Mouse (Mus musculus): ENCODE data around the gene Ntn3. TPM values are rescaled to one million over a fixed set of nuclear protein-coding genes. Genes with fewer than 3 reads are reported as not detected.

Gene Ntn3
- total RNA-seq, 2 experiments from 2014 or later = 8.1 to 8.5 TPM

DNA sequence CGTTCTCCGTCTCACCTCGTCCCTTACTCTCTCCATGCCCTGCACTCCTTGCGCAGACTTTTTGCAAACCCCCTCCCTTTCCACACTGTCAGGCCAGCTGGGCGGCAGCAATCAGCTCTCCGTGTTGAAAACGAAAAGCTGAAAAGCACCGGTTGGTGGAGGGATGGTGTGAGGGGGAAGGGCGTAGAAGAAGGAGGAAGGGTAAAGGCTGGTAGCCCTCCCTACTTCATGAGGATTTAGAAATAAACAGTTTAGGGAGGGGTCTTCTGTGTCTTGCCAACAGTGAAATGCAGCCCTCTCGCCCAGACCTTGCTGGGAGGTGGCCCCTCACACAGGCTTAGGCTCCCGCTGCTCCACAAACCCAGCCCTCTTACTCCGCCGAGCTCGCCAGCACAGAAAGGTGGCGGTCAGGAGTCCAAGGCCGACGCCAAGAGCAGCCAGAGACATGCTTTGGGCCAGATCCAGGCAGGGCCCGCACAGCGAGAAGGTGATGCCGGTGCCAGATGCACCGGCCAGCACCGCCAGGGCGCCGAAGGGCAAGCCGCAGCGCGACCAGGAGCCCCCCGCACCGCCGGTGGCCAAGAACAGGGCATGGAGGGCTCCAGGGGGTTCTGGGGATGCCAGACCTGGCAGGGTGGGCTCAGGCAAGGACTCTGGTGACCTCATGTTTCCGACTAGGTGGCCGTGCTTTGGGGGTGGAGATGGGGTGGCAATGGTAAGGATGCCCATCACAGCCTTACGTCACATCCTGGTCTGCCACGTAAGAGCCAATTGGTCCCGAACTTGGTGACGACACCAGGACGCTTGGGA, 2.5 kb upstream of the Ntn3 start:
- DNase-seq (ENCODE audit: low spot score in 2 of 2) = peak; percentile 87 to 90

DNA sequence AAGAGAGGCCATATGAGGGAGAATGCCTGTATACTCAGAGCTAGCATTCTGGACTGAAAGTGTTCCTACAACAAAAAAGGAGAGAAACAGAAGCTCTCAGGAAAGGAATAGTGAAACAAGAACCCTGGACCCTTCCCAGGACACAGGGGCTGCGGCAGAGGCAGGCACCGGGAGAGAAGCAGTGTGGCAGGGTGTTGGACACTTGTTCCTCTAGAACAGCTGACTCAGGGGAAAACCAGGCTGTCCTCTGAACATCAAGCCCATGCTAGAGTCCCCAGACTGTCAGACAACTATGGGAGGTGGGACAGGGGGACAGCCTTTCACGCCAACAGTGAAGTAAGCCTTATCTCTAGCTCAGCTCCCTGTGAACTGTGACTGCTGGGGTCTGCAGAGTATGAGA, 1.3 kb upstream of the Ntn3 start:
- no peak for DNase-seq (ENCODE audit: low spot score in 2 of 2)

DNA sequence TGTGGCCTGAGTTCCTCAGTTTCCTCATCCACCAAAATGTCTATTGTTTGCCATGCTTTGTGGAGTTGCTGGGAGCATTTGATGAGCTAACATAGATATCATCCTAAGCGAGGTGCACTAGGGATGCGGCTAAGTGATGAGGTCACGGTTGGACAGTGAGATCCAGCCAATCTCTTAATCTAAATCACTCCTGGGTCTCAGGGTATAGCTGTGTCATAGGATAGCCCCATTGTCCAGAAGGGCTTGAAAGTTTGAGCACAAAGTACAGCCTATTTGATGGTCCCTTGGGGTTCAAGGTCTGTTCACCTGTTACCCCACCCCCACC, 547 bp upstream of the Ntn3 start:
- DNase-seq (ENCODE audit: low spot score in 2 of 2) = no peak

DNA sequence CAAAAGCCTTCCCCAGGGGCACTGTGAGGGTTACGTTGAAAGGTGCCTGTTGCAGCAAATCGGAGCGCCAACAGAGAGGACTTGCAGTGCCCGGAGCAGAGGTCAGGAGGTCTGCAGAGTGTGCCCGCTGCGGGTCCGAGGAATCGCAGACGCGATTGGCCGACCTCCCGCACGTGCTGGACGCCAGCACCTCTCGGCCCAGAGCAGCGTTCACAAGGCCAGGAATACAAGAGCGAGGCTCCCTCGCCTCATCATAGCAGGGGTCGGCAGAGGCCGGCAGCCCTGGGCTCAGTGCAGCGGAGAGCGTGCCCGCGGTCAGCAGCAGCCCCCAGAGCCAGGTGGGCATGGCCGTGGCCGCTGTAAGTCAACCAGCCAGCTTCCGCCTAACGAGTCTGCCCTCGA, 689 bp downstream of the Ntn3 start:
- peak in 1 of 2 experiments; percentile 28 for DNase-seq (ENCODE audit: low spot score in 2 of 2)

DNA sequence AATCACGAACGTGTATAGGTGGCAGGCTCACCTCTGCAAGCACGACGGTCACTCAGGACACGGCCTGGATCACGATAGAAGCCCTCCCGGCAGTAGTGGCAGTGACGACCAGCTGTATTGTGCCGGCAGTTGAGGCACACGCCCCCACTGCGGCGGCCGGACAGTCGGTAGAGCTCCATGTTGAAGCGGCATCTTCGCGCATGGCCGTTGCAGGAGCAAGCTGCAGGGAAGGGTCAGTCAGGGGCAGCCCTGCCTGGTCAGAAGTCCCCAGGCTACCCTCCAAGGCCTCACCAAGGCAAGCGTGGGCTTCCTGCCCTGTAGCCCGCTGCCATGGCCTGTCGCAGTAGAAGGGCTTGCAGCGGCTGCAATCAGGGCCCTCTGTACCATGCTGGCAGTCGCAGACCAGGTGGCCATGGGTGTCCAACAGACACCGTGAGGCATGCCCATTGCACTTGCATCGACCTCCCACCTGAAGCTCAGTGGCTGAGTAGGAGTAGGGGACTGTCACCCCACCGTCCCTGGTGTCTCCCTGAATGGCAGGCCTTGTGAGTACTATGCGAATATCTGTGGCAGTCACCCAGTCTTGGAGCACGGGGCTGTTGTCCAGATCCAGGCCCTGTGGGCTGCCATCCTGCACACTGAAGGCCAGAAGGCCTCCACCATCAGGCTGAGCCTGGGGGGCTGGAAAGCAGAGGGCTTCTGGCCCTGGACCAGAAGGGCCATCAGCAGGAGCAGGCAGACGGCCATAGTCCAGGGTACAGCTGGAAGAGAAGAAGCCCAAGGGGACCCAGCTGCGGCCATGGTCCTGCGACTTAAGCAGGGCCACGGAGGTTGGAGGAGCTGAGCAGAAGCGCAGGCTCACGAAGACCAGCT, 1.3 kb downstream of the Ntn3 start:
- no peak for DNase-seq (ENCODE audit: low spot score in 2 of 2)

DNA sequence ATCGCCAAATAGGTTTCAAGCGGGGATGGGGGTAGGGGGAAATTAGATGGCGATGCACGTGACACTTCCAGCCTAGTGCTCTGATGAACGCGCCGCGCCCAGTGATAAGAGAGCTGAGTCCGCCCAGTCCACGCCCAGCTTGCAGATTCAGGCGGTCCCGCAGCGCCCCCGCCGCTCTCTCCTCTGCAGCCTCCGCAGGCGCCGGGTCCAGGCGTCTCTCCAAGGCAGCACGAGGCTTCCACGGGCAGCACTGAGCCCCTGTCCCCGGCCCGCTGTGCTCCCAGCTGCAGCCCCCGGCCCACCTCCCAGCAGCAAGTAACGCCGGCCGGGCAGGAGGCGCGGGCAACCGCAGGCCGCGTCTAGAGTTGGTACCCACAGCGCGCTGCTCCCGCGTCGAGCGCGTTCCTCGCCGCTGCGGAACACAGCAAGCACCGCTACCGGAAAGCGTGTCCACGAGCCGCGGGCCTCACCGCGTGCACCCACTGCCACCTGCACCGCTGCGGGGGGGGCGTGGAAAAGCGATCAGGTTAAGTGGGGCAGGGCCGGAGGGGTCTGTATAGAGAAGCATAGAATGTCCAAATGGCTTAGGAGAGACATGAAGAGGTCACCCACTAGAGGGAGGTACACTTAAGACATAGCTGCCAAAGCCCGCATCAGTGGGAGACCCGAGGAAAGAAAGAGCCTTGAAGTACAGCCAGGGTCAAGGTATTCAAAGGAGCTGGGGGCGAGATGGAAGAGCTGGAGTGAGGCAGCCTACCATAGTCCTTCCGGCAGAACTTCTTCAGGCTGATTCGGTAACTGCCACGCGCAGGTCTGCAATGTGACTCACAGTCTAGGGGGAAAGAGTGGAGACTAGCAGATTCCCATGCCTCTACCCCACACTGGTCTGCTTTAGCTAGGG, 2.6 kb downstream of the Ntn3 start:
- peak; percentile 71 to 83 for DNase-seq (ENCODE audit: low spot score in 2 of 2)

DNA sequence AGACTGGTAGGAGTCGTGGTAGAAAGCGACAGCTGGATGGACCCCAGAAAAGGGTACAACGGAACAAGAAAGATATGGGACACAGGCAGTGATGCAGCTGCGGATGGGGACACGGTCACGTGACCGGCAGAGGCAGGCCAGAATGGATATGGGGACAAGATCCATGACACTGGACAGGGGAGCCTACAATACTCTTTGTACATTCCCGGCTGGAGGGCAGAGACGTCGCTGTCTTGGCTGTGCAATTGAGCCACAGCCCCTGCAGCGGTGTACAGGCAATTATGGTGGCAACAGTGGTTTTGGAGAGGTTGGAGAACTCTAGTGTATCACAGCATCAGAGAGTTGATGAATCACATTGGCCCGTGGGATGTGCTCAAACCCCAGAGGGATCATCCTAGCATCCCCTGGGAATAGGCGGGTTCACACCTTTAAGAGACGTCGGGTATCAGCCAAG, 3.4 kb downstream of the Ntn3 start:
- DNase-seq (ENCODE audit: low spot score in 2 of 2) = peak in 1 of 2 experiments; percentile 50

DNA sequence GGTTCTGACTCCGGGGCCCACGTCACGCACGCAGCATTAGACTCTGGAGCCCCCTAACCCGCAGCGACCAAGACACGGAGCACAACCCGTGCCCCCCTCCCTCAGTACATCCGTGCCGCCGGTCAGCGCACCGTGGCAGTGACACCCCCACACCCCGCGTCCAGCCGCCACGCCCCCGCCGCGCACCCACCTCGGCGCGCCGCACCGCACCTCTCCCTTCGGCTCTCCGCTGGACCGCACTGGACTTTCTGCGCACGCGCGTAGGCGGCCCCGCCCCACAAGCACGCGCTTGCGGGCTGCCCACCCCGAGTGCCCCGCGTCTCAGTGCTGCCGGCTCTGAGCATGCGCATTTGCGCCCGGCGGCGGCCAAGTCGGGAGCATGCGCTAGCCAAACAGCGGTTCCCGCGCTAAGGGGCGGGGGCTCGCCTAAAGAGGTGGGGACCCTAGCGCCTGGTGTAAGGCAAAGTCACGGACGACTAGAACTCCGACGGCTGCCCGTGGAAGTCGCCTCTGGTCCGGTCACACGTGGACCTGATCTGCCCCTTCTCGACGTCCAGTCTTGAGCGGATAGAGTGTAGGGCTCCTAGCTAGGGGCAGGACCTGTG, 3.9 kb downstream of the Ntn3 start, which contains the start of gene Tbc1d24:
TSS of gene Tbc1d24 (minus strand) at position 279 of the 605 bp plus-strand sequence.
- DNase-seq (ENCODE audit: low spot score in 2 of 2) = peak; percentile 94 to 95

DNA sequence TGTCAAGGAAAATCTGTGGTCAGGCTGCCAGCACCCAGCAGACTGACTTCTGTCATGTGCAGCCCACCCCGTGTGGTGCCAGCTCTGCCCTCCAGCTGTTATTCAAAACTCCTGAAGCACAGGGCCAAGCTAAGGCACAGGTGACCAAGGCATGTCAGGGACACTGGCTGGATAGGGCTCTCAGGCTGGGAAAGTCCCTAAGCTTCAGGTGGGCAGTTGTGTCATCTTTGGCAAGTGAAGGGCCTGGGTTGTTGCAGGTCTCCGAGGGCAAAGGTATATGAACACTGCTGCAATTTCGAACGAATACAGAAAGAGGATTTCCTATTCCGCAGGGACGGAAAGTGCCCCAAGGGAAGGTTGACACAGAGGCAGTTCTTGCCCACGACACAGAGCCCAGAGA, 4.5 kb downstream of the Ntn3 start:
- no peak for DNase-seq (ENCODE audit: low spot score in 2 of 2)

DNA sequence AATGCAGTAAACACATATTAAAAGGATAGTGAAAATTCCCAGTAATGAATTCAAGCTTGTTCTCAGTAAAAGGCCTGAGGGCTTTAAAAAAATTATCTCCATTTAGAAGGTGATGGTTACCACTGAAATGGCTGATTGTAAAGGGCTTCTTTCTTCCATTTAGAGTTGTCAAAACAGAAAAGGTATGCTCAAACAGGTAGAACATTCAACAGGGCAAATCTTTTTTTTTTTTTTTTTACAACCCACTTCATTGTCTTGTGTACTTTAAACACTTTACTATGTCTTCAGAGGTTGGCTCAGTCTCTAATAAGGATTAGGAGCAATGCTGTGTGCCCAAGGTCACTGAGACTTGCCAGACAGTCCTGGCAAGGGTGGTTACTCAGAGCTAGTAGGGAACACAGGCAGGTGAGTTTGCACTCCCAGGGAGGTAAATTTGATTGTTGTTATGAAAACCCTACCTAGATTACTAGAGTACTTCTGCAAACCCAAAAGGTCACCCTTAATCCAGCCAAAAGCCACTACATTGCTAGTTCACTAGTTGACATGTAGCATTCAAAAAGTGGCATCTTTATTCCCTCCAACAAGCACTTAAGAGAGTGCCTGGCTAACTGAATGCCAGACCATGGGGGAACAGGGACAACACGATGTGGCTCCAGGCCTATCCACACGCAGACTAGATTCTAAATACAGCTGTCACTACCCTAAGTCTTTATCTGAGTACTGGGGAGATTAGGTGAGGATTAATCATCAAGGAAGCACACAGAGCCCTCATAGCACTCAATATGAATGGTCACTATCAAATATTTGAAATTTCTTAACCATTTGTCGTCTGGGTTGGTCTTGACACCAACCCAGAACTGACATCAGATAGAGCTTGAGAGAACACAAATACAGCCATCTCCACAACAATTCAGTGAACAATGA, 5.5 kb downstream of the Ntn3 start:
- no peak for DNase-seq (ENCODE audit: low spot score in 2 of 2)

DNA sequence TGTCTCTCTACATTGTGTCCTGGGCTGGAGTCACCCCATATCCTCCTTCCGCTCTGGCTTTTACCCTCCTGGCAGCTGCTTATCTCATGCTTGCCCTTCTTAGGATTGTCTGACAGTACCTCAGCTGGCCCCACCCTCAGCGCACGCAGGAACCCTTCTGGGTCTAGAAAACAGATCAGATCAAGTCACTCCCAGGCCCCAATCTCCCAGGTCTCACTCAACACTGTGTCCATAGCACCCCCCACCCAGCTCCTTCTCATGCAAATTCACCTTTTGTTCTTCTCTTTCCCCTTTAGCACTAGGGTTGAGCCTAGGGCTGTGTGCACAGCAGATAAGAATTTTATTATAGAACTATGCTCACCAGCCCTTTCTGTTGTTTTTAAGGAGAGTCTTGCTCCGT, 6.3 kb downstream of the Ntn3 start:
- DNase-seq (ENCODE audit: low spot score in 2 of 2) = no peak

DNA sequence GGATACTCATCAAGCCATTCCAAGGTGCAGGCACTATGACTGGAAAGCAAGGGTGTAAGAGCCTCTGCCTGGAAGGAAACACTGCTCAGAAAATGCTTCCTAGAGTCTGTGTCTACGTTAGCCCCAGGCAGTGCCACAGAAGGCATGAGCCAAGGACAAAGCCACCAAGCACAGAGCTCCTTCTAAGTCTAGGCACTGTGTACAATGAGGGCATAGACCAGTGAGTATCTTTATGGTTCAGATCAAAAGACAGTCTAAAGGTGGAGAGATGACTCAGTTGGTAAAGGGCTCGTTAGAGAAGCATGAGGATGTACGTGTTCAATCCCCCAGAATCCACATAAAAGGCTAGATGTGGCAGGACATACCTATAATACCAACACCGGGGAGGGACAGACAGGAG, 8.2 kb downstream of the Ntn3 start:
- DNase-seq (ENCODE audit: low spot score in 2 of 2) = no peak

DNA sequence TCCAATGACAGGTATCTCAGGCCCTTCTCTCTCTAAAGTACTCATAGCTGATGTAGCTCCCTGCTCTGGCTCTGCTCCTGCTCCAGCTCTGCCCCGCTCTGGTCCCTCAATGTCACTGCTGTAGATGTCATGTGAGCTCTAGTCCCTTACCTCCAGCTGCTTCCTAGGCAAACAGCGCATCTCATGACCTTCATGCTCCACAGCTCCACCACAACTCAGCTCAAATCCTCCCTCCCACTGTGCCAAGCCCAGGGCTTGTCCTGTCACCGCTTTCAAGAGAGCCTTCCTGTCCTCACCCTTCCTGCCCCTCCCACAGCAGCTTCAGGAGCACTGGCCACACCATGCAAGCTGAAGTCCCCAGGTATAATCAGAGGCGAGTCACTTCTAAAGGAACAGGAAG, 9.6 kb downstream of the Ntn3 start:
- DNase-seq (ENCODE audit: low spot score in 2 of 2) = no peak

DNA sequence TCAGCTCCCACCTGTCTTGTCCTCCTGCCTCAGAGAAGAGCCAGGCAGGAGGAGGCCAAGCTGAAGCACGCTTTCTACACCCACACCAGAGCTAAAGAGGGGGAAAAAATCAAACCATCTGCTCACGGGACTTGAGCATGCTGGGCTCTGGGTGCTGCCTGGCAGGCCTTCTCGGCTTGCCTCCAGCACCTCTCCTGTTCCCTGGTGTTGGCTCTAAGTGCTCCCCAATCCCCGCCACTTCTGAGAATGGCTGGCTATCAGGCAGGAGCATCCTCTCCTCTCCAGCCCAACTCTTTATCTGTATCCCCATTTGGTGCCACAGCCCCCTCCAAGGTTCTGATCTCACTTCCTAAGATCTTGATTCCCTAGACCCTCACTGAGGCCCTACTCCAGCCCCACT, 10.1 kb downstream of the Ntn3 start:
- peak; percentile 70 to 81 for DNase-seq (ENCODE audit: low spot score in 2 of 2)

DNA sequence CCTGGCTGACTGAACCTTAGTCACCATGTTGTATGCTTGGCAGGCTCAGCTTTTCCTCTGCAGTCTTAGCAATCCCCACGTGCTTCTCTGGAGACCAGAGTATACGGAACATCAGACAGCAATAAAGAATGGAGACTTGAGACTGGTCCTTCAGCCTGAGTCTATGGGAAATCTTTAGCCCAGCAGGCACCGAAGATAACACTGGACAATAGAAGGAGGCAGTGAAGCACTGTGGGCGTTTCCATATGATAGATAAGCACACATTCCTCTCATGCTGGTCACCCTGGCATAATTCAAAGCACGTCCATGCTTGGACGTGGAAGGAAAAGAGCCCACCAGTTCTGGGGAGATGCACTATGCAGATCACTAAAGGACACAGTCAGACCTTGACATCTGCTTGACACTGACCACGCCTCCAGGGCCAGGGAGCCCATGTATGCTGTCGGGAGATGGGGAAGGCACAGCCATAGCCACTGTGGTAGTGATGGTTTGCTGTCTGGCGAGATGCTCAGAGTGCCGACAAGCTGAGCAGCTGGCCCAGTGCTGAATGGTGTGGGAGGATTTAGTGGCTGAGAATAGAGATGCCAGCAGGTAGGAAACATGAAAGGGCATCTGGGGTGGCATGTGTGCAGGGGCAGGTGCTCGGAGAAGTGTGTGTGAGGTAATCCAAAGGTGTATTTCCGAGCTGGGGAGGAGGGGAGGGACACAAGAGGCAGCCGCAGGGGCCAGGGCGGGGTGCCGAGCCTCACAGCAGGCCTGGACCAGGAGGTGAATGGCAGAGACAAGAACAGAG, 12.1 kb downstream of the Ntn3 start:
- DNase-seq (ENCODE audit: low spot score in 2 of 2) = peak; percentile 37 to 49

DNA sequence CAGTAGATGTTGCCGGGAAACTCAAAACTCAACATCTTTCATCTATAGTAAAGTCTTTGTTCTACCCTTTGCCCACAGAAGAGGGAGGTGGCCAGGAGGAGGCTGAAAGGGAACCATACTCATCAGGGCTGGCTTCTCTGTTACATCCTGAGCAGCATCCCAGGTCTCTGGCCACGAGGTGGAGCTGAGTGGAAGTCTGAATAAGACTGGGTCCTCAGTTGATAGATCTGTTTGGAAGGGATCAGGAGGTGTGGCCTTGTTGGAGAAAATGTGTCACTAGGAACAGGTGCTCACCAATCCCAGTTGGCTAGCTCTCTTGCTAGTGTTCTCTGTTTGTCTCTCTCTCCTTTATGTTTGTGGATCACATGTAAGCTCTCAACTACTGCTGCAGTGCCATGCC, 14.0 kb downstream of the Ntn3 start:
- no peak for DNase-seq (ENCODE audit: low spot score in 2 of 2)

DNA sequence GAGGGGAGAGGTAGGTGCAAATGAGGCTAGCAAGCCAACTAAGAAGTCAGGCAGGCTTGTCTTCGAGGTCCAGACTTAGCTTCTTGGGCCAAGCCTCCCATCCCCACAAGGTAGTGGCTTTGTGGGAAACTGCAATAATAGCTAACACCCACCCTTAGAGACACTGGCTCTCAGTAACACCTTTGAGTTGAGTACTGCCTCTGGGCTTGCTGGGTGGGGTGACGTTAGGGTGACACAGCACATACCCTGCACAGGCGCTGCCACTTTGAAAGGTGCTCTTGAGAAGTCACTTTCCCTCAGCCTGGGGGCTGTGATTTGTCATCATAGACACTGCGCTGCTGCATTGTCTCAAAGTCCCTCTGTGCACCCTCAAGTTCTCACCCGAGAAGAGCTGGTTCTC, 15.6 kb downstream of the Ntn3 start:
- no peak for DNase-seq (ENCODE audit: low spot score in 2 of 2)

DNA sequence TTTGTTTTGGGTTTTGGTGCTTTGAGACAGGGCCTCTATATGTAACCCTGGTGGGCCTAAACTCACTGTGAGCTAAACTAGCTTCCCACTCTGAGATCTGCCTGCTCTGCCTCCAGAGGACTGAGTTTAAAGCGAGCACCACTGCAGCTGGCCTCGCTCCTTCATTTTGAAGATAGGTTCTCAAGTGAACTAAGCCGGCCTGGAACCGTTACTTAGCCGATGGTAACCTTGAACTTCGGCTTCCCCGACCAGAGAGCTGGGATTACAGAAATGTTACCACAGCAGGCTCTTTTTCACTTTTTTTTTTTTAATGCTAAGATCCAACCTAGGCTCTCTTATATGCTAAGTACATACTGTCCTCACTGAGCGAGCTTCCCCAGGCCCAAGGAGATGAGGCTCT, 16.1 kb downstream of the Ntn3 start:
- DNase-seq (ENCODE audit: low spot score in 2 of 2) = no peak

DNA sequence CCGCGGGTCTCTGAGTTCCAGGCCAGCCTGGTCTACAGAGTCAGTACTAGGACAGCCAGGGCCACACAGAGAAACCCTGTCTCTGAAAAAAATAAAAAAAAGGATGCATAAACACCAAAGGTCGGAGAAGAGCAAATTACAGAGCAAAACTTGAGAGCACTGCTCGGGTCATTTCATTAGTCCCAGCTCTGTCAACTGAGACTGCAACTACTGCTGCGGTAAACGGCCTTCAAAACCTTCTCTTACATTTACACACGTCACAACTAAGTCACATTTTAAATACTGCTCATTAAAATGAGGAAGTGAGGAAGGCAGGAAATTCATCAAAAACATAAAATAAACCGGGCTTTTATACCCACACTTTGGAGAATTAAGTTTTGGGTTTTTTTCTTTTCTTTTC, 16.5 kb downstream of the Ntn3 start:
- DNase-seq (ENCODE audit: low spot score in 2 of 2) = no peak
